Mouse (Mus musculus) gastrocnemius, adult 8-10 months (tissue): Measurements from ENCODE around the gene Lrig1. TPM values are rescaled to one million over a fixed set of nuclear protein-coding genes. Genes with fewer than 3 reads are reported as not detected.
A peak's percentile ranks its signal among the peaks of the same experiment; 100 is the strongest.

Experiments used
- DNase-seq, 2 experiments: peaks; one replicate each; pipeline ENCODE4 v3.0.0; 2022; ENCODE audit warnings: low spot score in 2 of 2
- total RNA-seq, 4 experiments: library from RNA; stranded (reverse); gene quantifications; 2 replicates each; pipeline ENCODE4 v1.2.4; 2022

The Lrig1 gene
- total RNA-seq, 4 experiments from 2014 or later = 43.8 to 49.3 (median 48.3) TPM

DNA sequence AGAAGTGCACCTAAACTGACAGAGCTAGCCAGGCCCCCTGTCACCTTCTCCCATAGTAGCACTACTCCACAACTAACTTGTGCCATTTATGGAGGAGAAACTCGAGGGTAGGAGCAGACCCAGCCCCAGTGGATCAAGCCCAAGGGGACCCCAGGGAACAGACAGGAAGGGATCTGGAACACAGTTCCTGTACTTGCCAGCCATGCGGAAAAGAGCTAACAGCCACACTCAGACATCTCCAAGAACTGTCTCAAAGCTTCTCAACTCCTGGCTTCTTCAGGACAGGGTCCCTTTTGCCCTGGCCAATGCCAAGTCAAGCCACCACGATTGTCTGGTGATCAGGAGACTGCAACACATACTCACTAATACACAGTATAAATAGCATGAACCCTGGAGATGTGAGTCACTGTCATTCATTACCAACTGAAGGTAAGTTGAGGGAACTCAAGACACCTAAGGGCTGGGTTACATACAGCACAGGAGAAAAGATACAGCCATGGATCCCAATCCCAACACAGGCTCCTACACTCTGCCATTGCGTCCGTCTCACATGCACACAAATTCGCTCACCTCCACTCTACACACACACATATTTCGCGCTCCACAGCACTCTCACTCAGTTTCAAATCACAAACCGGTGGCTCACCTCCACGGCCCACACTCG lies 1.3 kb downstream of the Lrig1 start:
- no peak for DNase-seq

DNA sequence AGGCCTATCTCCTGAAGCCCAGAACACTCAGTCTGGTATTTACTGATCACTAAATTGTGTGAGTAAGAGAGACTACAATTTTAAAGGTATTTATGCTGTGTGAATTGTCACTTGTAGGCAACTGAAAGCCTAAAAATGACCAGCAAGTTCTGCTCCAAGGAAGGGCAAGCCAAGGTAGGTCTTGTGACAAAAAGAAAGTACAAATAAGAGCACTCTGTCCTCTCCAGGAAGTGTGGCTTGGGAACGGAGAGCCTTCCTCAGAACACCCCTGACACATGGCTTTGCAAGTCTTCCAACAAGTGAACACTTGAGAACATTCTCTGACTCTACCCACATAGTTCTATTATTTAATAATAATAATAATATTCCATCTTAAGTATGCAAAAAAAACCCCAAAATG lies 2.5 kb downstream of the Lrig1 start:
- DNase-seq = no peak

GRCm38 (mm10) chr6:94696182-94697080 lies 3.5 kb downstream of the Lrig1 start:
- no peak for DNase-seq

GRCm38 (mm10) chr6:94695121-94695930 lies 4.6 kb downstream of the Lrig1 start:
- peak; percentile 24 to 47 for DNase-seq

- DNase-seq = no peak
These were observed 5.5 kb downstream of the Lrig1 start for GRCm38 (mm10) chr6:94694481-94694880.

- DNase-seq = no peak
These were observed 6.9 kb downstream of the Lrig1 start for GRCm38 (mm10) chr6:94693091-94693490.

DNA sequence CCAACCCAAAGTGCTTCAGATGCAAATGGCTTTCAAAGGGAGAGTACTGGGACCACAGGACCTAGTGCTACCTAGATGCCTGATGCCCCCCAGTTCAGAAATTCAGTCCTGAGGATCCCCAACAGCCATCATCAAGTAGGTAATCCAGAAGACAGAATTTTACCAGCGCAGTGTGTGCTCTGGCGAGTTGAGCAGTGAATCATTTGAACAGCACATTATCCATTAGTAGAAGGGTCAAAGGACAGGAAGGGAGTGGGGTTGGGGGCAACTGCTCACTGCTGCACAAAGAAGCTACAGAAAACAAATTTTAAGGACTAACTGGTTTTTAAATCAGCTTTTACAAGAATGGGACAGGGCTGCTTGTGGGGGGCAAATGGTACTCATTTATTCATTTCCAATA lies 8.0 kb downstream of the Lrig1 start:
- no peak for DNase-seq

GRCm38 (mm10) chr6:94690247-94690646 lies 9.7 kb downstream of the Lrig1 start:
- DNase-seq = no peak

DNA sequence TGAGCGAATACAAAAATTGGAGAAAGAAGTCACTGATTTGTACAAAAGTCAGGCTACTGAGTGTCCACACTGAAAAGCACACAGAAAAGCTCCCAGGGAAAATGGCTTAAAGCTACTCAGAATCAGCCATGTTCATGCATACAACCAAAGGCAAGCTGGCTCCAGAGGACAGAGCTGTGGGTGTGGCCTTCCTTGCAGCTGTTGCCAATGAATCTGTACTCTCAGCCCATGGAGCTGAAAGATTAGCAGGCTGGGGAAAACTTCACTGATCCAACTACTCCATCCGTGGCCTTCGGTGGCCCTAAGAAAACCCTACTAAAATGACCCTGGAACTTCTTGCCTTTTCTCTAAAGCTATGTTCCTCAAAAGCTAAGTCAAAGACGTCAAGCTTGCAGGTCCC lies 11.2 kb downstream of the Lrig1 start:
- peak; percentile 48 to 57 for DNase-seq

DNA sequence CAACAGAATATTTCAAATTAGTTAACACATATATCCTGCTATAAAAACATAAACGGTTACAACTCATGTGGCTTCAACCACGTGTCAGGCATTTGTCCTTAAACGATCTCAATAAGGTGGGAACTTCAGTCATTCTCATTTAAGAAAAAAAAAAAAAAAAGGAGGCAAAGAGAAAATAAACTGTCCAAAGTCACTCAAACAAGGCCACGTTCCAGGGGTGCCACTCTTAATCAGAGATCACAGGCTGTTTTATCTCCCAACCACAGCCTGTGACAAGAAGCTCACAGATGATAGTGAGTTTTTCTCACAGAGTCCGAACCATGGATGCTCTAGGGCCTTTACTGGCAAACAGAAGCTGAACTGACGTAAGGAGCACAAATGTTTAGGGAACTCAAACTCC lies 13.9 kb downstream of the Lrig1 start:
- DNase-seq = no peak

GRCm38 (mm10) chr6:94685611-94686010 lies 14.3 kb downstream of the Lrig1 start:
- no peak for DNase-seq

DNA sequence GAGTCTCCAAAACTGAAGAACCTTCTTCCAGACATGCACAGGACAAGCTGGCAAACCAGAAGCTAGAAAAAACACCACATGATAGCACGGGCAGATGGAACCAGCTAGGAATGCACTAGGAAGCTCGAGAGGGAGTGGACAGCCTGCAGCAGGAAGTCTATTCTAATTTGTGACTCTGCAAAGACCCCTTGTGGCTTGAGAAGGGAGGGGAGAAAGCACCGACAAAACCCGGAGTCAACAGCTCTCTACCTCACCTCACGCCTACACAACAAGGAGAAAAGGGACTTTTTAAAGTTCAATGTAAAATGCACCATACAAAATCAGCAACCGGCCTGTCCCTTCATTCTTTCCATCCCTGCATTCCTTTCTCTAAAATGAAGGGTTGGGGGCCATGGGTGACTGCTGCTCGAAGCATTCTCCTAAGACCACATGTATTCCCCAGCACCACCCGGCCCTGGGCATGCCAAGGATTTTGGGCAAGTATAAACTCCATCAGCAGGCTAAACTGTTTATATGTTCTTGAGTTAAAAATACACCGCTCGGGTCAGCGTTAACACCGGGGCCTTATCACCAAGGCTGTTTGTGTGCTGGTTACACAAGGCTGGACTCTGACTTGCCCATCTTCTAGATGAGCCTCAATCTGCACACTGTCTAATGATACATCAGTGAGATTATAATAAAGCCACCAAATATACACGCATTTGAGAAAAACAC lies 15.0 kb downstream of the Lrig1 start:
- DNase-seq = peak in 1 of 2 experiments; percentile 24

DNA sequence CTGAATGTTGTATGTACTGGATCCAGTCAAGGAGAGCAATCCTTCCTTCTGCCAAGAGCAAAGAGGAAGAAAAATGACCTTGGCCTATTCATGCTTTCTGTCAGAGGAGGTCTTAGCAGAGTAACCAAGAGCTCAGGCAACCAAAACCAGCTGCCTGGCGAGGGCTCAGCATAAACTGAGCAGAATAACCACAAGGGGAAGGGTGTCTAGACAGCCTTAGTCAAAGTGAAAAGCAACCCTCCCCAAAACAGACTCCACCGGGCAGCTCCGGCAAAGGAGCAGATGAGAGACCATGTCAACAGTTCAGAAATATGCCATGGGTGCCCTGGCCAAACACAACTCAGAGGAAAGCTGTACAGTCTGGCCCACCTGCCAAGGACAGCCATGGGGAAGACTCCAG lies 16.3 kb downstream of the Lrig1 start:
- no peak for DNase-seq

- DNase-seq = no peak
These were observed 17.7 kb downstream of the Lrig1 start for GRCm38 (mm10) chr6:94682270-94682618.

DNA sequence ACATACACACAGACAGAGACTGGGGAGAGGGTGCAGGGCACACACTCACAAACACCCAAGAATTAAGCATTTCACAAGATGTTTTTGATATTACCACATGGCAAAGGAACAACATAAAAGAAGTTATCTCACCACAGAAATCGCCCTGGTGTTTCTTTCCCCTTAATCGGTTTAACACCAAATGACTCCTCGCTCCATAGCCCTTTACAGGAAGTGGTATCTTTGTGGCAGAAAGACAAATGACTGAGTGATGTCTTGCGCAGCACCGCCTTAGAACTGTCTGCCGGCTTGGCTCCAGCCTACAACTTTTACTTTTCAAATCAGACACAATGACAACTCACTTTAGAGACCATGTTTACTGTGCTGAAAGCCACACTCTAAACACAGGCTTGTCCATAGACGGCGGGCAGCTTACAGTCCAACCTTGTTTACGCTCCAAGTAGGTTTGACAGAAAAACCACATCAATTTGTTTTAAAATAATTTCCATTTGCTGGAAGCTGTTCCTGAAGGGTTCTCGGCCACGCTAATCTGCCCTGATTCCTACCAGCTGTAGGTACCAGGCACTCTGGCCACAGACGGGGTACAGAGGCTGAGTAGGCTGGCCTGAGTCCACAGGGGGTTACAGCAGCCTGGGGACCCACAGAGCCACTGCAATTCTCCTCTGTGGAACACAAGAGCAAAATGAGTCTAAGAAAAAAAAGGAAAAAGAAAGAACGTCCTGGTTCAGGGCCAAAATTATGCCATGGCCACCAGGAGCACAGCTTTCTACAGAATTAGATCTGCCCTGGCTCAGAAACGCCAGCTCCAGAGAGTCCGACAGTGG lies 18.3 kb downstream of the Lrig1 start:
- DNase-seq = no peak

DNA sequence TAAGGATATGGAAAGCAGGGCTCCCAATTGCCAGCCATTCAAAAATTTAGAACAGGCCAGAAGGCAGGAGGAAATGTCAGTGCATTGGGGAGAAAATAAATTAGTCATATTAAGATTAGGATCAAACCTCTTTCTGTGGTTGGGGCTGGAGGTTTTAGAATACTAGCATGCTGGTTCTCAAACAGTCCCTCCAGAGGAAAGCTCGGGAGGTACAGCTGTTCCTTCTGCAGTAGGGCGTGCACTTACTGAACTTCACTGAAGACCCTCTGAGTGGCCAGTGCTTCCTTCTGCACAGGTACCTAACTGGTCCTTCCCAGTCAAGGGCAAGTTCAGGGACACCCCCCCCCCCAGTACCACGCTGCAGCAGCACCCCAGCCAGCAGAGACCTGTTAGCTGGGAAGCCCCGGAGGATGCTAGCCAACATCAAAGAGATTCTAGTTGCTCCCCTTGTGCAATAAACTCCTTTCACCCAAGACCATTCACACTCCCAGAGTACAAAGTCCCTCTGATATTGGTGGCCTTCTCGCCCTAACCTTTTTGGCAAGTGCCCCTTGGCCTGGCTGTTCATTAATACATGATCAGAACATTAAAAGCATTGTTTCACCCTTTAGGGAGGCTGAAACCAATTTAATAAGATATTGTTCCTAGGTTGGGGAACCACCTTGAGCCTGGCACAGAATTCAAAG lies 19.1 kb downstream of the Lrig1 start:
- no peak for DNase-seq

DNA sequence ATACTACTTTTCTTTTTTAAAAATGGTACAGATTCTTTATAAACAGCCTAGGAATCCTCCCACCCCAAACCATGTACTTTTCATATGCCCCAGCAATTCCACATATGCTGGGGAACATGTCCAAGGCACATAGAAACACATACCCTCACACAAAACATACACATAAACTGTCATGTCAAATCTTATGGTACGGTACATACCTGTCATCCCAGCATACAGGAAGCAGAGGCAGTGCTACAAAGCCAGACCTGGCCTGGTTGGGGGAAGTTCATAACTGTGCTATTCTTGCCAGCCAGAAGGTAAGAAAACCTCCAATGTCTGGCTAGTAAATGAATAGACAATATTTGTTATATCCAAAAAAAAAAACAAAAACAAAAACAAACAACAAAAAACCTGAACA lies 20.7 kb downstream of the Lrig1 start:
- DNase-seq = no peak

GRCm38 (mm10) chr6:94678377-94679164 lies 21.4 kb downstream of the Lrig1 start:
- no peak for DNase-seq

DNA sequence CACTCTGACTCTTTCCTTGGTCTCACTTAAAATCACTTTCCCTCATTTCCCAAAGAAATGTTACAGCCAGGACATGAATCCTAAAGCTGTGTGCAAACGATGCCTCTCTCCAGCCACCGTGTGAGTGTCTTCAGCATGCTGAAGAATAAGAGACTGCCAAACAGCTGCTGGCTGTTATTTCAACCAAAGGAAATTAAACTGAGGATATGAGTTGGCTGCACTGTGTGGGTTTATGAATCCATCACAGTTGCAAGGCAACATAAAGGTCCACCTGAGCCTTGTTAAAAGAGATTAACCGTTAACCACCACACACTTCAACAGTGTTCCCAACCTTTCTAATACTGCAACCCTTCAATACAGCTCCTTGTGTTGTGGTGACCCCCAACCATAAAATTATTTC lies 22.5 kb downstream of the Lrig1 start:
- DNase-seq = no peak
